Mouse (Mus musculus): ENCODE data around the gene Prlr. TPM values are rescaled to one million over a fixed set of nuclear protein-coding genes. Genes with fewer than 3 reads are reported as not detected.

The Prlr gene
- polyA plus RNA-seq (2014; fragmentation: Nextera tagmentation; extraction: Ambion mirVana): 0.52 and 1.1 TPM in 2 replicates

GRCm38 (mm10) chr15:10177083-10177482, at the start of gene Prlr:
Gene Prlr (plus strand): TSS chr15:10177238.
- Histone ChIP-seq H3K36me3 (ENCODE audit: control insufficient read depth, insufficient read depth, low read length) (no peaks in the 10 kb centered on the region), H3K4me2 (ENCODE audit: low read length) (peak within 1 kb of the TSS; percentile 63), H3K4me1 (ENCODE audit: control insufficient read depth, insufficient read depth, low read length) (no peaks in the 10 kb centered on the region), H3K27me3 (replicated peaks; ENCODE audit: control insufficient read depth, insufficient read depth, low read length) (no peaks in the 10 kb centered on the region; the same call in 1 of the 2 replicates), H3K9ac (ENCODE audit: low read length) (peak within 1 kb of the TSS; percentile 48), H3K4me3 (ENCODE audit: low read depth, low read length) (peak within 1 kb of the TSS; percentile 28), H3K27ac (ENCODE audit: low read depth, low read length) (no peak within 1 kb of the TSS), H3K9me3 (replicated peaks; ENCODE audit: control insufficient read depth, low read length) (no peaks in the 10 kb centered on the region)
- peak; percentile 10 for DNase-seq (ENCODE audit: low spot score)
- 0 out of 2 replicates have a peak, but pooled peaks have one; percentile 15 for ATAC-seq
- 6% methylated on average over 9 of the region's 9 CpGs for WGBS

GRCm38 (mm10) chr15:10133781-10134180, 43.3 kb upstream of the Prlr start:
- Histone ChIP-seq H3K4me3 (ENCODE audit: low read depth, low read length) (no peak overlapping the region), H3K9me3 (replicated peaks; ENCODE audit: control insufficient read depth, low read length) (no peaks in the 10 kb centered on the region), H3K27me3 (replicated peaks; ENCODE audit: control insufficient read depth, insufficient read depth, low read length) (no peaks in the 10 kb centered on the region), H3K27ac (ENCODE audit: low read depth, low read length) (no peak overlapping the region), H3K4me1 (ENCODE audit: control insufficient read depth, insufficient read depth, low read length) (no peaks in the 10 kb centered on the region), H3K36me3 (ENCODE audit: control insufficient read depth, insufficient read depth, low read length) (no peaks in the 10 kb centered on the region), H3K9ac (ENCODE audit: low read length) (no peak overlapping the region), H3K4me2 (ENCODE audit: low read length) (no peak overlapping the region)
- DNase-seq (ENCODE audit: low spot score): no peak
- no peak for ATAC-seq
- 94% methylated on average over 2 of the region's 2 CpGs for WGBS

GRCm38 (mm10) chr15:10134889-10135288, 42.1 kb upstream of the Prlr start:
- H3K4me2 ChIP-seq (ENCODE audit: low read length): no peak overlapping the region
- H3K36me3 ChIP-seq (ENCODE audit: control insufficient read depth, insufficient read depth, low read length): no peaks in the 10 kb centered on the region
- ATAC-seq: no peak
- H3K4me1 ChIP-seq (ENCODE audit: control insufficient read depth, insufficient read depth, low read length): no peaks in the 10 kb centered on the region
- no peak overlapping the region for H3K27ac ChIP-seq (ENCODE audit: low read depth, low read length)
- whole genome bisulfite sequencing: 73% methylated on average over 4 of the region's 4 CpGs
- no peaks in the 10 kb centered on the region for H3K9me3 ChIP-seq (replicated peaks; ENCODE audit: control insufficient read depth, low read length)
- H3K4me3 ChIP-seq (ENCODE audit: low read depth, low read length): no peak overlapping the region
- H3K27me3 ChIP-seq (replicated peaks; ENCODE audit: control insufficient read depth, insufficient read depth, low read length): no peaks in the 10 kb centered on the region
- H3K9ac ChIP-seq (ENCODE audit: low read length): no peak overlapping the region
- no peak for DNase-seq (ENCODE audit: low spot score)

DNA sequence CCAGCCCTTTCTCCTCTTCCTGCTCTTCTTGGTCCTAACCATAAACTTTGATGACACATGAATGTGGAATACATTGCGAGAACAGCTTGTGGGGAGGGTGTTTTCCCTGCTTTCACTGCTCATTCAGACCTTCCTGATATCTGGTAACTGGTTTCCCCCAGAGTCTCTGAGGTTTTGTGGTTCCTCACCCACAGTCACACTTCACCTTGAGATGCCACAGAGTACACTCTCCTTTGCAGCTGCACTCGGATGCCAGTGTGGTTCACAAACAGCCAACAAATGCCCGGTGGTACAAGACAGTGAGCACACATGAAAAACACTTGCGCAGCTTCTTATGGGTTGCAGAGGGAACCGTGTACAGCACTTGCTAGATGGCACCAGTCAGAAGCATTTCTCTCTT, 32.5 kb upstream of the Prlr start:
- H3K27ac ChIP-seq (ENCODE audit: low read depth, low read length): no peak overlapping the region
- H3K4me2 ChIP-seq (ENCODE audit: low read length): no peak overlapping the region
- H3K36me3 ChIP-seq (ENCODE audit: control insufficient read depth, insufficient read depth, low read length): no peaks in the 10 kb centered on the region
- H3K27me3 ChIP-seq (replicated peaks; ENCODE audit: control insufficient read depth, insufficient read depth, low read length): no peaks in the 10 kb centered on the region
- no peak for ATAC-seq
- DNase-seq (ENCODE audit: low spot score): no peak
- H3K9me3 ChIP-seq (replicated peaks; ENCODE audit: control insufficient read depth, low read length): no peaks in the 10 kb centered on the region
- H3K9ac ChIP-seq (ENCODE audit: low read length): no peak overlapping the region
- WGBS: 91% methylated on average over 5 of the region's 5 CpGs
- H3K4me3 ChIP-seq (ENCODE audit: low read depth, low read length): no peak overlapping the region
- H3K4me1 ChIP-seq (ENCODE audit: control insufficient read depth, insufficient read depth, low read length): no peaks in the 10 kb centered on the region

DNA sequence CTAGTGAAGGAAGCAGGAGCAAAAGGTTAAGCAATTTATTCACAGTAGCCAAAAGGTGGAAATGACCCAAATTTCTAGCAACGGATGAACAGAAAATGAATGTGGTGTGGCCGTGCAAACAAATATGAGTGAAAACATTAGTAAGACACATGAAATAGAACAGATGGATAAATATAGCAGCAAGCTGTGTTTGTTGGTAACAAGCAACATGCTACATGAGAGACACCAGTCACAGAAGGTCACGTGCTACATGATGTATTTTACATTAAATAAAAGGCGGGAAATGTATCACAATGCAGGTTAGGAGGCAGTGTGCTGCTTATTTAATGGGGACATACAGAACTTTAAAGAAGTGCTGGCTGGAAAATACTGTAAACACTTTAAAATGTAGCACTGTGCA, 28.8 kb upstream of the Prlr start:
- WGBS: 70% methylated on average over 4 of the region's 4 CpGs
- H3K9ac ChIP-seq (ENCODE audit: low read length): no peak overlapping the region
- H3K36me3 ChIP-seq (ENCODE audit: control insufficient read depth, insufficient read depth, low read length): no peaks in the 10 kb centered on the region
- no peak overlapping the region for H3K4me2 ChIP-seq (ENCODE audit: low read length)
- no peaks in the 10 kb centered on the region for H3K27me3 ChIP-seq (replicated peaks; ENCODE audit: control insufficient read depth, insufficient read depth, low read length)
- no peak overlapping the region for H3K27ac ChIP-seq (ENCODE audit: low read depth, low read length)
- DNase-seq (ENCODE audit: low spot score) (peak; percentile 40), ATAC-seq (no peak; the same call in 1 of the 2 replicates)
- H3K9me3 ChIP-seq (replicated peaks; ENCODE audit: control insufficient read depth, low read length): no peaks in the 10 kb centered on the region
- H3K4me3 ChIP-seq (ENCODE audit: low read depth, low read length): no peak overlapping the region
- H3K4me1 ChIP-seq (ENCODE audit: control insufficient read depth, insufficient read depth, low read length): no peaks in the 10 kb centered on the region

DNA sequence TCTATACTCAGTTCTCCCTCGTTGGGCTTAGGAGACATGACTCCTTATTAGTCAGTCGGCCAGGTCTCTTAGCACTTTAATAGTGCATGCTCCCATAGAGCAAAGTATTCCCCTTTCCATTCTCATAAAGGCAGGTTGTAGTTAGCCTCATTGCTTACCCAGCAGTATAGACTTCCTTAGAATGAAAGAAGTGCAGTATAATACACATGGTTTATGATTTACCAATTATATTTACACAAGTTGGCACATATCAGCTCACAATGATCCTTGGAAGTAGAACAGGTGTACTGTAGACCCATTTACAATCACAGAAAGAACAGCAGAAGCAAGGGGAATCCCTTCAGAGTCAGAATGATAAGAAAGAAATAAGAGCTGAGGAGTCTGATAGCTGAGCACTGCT, 16.4 kb upstream of the Prlr start:
- no peaks in the 10 kb centered on the region for H3K4me1 ChIP-seq (ENCODE audit: control insufficient read depth, insufficient read depth, low read length)
- WGBS: 93% methylated on average over 2 of the region's 2 CpGs
- no peak overlapping the region for H3K27ac ChIP-seq (ENCODE audit: low read depth, low read length)
- no peaks in the 10 kb centered on the region for H3K9me3 ChIP-seq (replicated peaks; ENCODE audit: control insufficient read depth, low read length)
- H3K4me3 ChIP-seq (ENCODE audit: low read depth, low read length): no peak overlapping the region
- H3K4me2 ChIP-seq (ENCODE audit: low read length): no peak overlapping the region
- no peak overlapping the region for H3K9ac ChIP-seq (ENCODE audit: low read length)
- no peaks in the 10 kb centered on the region for H3K27me3 ChIP-seq (replicated peaks; ENCODE audit: control insufficient read depth, insufficient read depth, low read length)
- ATAC-seq (no peak), DNase-seq (ENCODE audit: low spot score) (no peak)
- no peaks in the 10 kb centered on the region for H3K36me3 ChIP-seq (ENCODE audit: control insufficient read depth, insufficient read depth, low read length)

- no peak for DNase-seq (ENCODE audit: low spot score)
- H3K9me3 ChIP-seq (replicated peaks; ENCODE audit: control insufficient read depth, low read length): no peaks in the 10 kb centered on the region
- H3K36me3 ChIP-seq (ENCODE audit: control insufficient read depth, insufficient read depth, low read length): no peaks in the 10 kb centered on the region
- no peaks in the 10 kb centered on the region; the same call in 1 of the 2 replicates for H3K27me3 ChIP-seq (replicated peaks; ENCODE audit: control insufficient read depth, insufficient read depth, low read length)
- no peak overlapping the region for H3K4me2 ChIP-seq (ENCODE audit: low read length)
- H3K4me3 ChIP-seq (ENCODE audit: low read depth, low read length): no peak overlapping the region
- ATAC-seq: no peak
- no peak overlapping the region for H3K27ac ChIP-seq (ENCODE audit: low read depth, low read length)
- H3K4me1 ChIP-seq (ENCODE audit: control insufficient read depth, insufficient read depth, low read length): no peaks in the 10 kb centered on the region
- H3K9ac ChIP-seq (ENCODE audit: low read length): no peak overlapping the region
- WGBS: 84% methylated on average over 6 of the region's 6 CpGs
Measured at GRCm38 (mm10) chr15:10175078-10175477, 2.0 kb upstream of the Prlr start.

DNA sequence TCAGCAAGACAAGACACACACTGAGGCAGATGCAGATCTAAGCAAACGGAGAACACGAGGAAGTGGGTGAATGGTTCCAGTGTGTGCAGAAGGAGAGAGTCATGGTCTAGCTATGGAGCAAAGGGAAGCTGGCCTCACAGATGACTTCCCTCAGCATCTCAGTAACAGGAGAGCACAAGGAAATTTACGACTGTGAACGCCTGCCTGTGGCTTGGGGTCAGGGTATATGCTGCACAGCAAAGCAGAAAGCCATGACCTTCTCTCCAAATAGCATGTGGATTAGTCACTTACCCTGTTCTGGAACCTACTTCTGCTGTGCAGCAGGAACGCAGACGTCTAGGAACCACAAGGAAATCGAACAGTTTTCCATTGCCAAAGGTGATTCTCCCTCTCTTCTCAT, 1.4 kb upstream of the Prlr start:
- ATAC-seq (no peak), DNase-seq (ENCODE audit: low spot score) (no peak)
- H3K4me2 ChIP-seq (ENCODE audit: low read length): no peak overlapping the region
- WGBS: 88% methylated on average over 7 of the region's 7 CpGs
- H3K27me3 ChIP-seq (replicated peaks; ENCODE audit: control insufficient read depth, insufficient read depth, low read length): no peaks in the 10 kb centered on the region; the same call in 1 of the 2 replicates
- no peaks in the 10 kb centered on the region for H3K36me3 ChIP-seq (ENCODE audit: control insufficient read depth, insufficient read depth, low read length)
- H3K4me3 ChIP-seq (ENCODE audit: low read depth, low read length): no peak overlapping the region
- H3K9ac ChIP-seq (ENCODE audit: low read length): no peak overlapping the region
- no peaks in the 10 kb centered on the region for H3K9me3 ChIP-seq (replicated peaks; ENCODE audit: control insufficient read depth, low read length)
- H3K27ac ChIP-seq (ENCODE audit: low read depth, low read length): no peak overlapping the region
- H3K4me1 ChIP-seq (ENCODE audit: control insufficient read depth, insufficient read depth, low read length): no peaks in the 10 kb centered on the region

GRCm38 (mm10) chr15:10177519-10178130, 587 bp downstream of the Prlr start:
- 2% methylated on average over 30 of the region's 30 CpGs for WGBS
- ATAC-seq (peak; percentile 73), DNase-seq (ENCODE audit: low spot score) (peak; percentile 17)
- no peak overlapping the region for H3K27ac ChIP-seq (ENCODE audit: low read depth, low read length)
- H3K4me2 ChIP-seq (ENCODE audit: low read length): peak overlapping the region; percentile 63
- peak overlapping the region; percentile 48 for H3K9ac ChIP-seq (ENCODE audit: low read length)
- H3K36me3 ChIP-seq (ENCODE audit: control insufficient read depth, insufficient read depth, low read length): no peaks in the 10 kb centered on the region
- no peaks in the 10 kb centered on the region for H3K9me3 ChIP-seq (replicated peaks; ENCODE audit: control insufficient read depth, low read length)
- no peaks in the 10 kb centered on the region for H3K4me1 ChIP-seq (ENCODE audit: control insufficient read depth, insufficient read depth, low read length)
- H3K4me3 ChIP-seq (ENCODE audit: low read depth, low read length): peak overlapping the region; percentile 28
- no peaks in the 10 kb centered on the region; the same call in 1 of the 2 replicates for H3K27me3 ChIP-seq (replicated peaks; ENCODE audit: control insufficient read depth, insufficient read depth, low read length)
